Mouse (Mus musculus) cerebellum, adult 9-10 months (tissue): ENCODE results near the gene Hnrnpl.

ENCODE experiments used
- DNase-seq: peaks from one replicate; pipeline ENCODE4 v3.0.0; 2022

Gene Hnrnpl

GRCm38 (mm10) chr7:28791706-28792105 is 16.6 kb upstream of the Hnrnpl start:
- no peak for DNase-seq

- DNase-seq, result no peak
Observed at GRCm38 (mm10) chr7:28792391-28793185, 15.8 kb upstream of the Hnrnpl start.

- DNase-seq, result no peak
Observed at GRCm38 (mm10) chr7:28793834-28794233, 14.5 kb upstream of the Hnrnpl start.

- no peak for DNase-seq
Observed at GRCm38 (mm10) chr7:28794496-28794895, 13.8 kb upstream of the Hnrnpl start.

DNA sequence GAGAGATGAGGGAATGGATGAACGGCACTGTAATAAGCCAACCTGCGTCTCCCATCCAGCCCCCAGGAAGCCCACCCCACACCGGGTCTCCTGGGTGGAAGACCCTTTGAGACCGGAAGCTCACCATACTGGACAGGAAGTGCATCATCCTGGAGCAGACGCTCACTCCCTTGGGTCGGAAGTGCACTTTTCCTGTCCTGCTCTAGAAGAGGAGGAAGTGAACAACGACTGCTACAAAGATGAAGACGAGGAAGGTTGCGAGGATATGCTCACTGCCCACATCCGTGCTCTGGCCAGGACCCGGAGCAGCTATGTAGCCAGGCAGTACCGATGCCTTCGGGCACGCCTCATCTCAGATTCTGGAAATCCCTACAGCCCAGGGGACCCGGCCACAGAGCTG is 12.5 kb upstream of the Hnrnpl start:
- DNase-seq, result no peak

- peak; percentile 86 for DNase-seq
Observed at GRCm38 (mm10) chr7:28796562-28796975, 11.8 kb upstream of the Hnrnpl start.

GRCm38 (mm10) chr7:28799994-28800393 is 8.3 kb upstream of the Hnrnpl start:
- DNase-seq, result no peak

GRCm38 (mm10) chr7:28801451-28801850 is 6.9 kb upstream of the Hnrnpl start:
- no peak for DNase-seq

DNA sequence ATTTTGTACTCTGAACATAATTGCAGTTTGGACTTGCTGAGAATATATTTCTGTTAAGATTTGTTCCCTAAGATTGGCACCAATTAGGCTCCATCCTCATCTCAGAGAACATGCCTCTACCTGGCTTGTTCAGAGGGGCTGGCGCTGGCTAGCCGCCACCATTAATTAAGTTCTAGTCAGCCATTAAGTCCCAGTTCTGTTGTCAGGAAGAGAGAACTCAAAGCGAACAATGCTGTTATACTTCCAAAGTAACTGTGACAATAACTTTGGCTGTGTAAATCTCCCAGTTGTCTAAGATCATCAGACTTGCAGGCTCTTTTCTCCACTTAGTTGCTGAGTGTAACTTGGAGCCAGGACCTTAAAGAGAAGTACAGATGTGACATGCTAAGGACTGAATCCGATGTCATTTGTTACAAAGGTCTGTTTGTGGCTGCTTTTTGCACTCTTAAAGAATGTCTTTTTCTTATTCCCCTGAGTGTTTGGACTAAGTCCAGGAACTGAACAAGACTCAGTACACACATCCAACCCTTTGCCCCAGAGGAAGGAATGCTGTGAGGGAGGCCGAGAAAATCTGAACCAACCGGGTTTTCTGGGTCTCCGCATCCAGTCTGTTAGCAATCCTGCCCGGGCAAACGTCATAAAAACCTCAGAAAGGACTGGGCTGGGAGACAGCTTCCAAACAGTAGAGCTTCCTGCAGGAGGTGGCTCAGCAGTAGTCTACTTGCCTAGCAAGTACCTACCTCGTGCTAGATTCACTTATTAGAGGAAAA is 6.3 kb upstream of the Hnrnpl start:
- no peak for DNase-seq

DNA sequence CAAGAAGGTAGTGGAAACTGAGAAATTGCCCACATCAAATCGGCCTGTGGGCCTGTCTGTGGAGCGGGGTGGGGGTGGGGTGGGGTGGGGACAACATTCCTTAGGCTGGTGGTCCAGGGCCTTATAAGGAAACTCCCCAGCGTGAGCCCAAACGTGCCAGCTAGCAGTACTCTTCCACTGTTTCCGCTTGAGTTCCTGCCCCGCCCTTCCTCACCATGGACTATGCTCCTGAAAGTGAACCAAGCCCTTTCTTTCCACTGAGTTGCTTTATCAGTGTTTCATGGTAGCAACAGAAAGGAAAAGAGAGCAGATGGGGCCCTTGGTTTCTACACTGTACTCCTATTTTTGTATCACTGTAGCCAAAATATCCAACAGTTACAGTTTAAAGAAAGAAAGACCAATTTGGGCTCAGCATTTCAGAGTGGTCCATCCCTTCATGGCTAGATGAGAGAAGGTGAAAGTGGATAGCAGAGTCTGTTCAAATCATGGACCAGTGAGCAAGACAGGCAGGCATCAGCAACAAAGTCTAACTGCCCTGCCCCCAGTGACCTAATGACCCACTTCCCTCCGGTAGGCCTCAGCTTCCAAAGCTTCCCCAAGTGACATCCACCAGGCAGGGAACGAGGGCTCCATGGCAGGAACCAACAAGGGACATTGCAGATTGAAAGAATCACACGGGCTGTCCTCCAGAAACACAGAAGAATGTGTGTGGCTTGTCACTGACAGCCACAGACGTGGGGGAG is 5.3 kb upstream of the Hnrnpl start:
- no peak for DNase-seq

GRCm38 (mm10) chr7:28803756-28804155 is 4.6 kb upstream of the Hnrnpl start:
- no peak for DNase-seq

GRCm38 (mm10) chr7:28806869-28807268 is 1.5 kb upstream of the Hnrnpl start:
- DNase-seq, result no peak

- DNase-seq, result peak; percentile 67
Observed at GRCm38 (mm10) chr7:28807641-28808220, 610 bp upstream of the Hnrnpl start.

DNA sequence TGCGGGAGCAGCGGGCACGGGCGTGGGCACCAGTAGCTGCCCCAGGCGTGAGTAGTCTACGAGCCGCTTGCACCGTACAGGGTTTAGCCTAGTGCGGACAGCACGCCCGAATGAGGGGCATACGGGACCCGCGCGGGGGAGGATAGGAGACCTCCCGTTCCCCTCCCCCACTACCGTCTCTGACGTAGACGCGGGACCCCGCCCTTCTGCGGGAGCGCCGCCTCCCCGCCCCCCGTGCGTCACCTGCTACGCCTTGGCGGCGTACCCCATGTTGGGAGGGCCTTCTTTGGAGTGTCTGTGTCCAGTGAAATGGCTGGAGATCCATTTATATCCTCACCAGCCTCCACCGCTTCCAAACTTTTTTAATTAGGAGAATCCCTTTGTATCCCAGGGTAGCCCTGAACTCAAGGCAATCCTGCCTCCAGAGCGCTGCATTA is 634 bp downstream of the Hnrnpl start:
- peak; percentile 97 for DNase-seq

GRCm38 (mm10) chr7:28809401-28810089 is 1.2 kb downstream of the Hnrnpl start:
- DNase-seq, result peak; percentile 78

- DNase-seq, result peak; percentile 100
Observed at GRCm38 (mm10) chr7:28810107-28811066, 2.0 kb downstream of the Hnrnpl start.

DNA sequence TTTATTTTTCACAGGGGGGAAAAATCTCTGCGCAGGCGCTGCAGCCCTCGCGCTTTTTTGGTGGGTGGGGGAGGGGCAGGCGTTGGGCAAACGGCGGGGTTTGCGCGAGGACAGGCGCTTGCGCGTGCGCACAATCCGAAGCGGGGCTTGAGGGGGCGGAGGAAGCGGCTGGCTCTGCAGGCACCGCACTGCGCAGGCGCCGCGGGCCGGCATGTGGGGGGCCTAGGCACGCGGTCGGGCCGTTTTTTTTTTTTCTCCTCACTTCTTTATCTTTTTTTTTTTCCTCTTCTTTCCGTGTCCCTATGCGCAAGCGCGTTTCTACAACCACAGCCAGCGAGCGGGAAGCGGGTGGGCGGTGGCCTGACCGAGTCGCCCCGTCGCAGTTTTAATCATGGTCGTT is 2.9 kb downstream of the Hnrnpl start:
- DNase-seq, result peak; percentile 87

DNA sequence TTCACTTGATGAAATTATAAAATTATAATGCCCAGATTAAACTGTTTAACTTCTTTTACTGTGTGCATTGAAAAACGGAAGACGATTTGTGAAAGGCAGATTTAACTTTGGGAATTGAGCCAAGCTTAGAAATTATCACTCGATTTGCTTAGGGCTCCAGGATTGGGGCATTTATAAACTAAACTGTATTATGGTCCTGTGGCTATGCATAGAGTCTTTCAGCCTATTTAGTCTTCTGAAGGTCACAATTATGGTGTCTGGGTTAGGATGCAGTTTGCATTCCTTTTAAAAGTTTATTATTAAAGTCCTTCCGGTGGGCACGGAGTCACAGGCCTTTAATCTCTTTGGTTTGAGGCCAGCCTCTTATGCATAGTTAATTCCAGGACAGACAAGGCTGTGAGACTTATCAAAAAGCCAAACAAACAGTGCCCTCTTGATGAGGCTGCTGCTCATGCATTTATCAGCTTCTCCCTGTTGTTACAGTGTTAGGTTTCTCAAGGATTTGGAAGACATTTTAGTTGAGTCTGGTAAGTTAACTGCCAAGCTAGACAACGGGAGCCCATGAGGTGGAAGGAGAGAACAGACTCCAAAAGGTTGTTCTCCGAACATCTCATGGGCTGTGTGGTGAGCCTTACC is 3.4 kb downstream of the Hnrnpl start:
- peak; percentile 67 for DNase-seq

DNA sequence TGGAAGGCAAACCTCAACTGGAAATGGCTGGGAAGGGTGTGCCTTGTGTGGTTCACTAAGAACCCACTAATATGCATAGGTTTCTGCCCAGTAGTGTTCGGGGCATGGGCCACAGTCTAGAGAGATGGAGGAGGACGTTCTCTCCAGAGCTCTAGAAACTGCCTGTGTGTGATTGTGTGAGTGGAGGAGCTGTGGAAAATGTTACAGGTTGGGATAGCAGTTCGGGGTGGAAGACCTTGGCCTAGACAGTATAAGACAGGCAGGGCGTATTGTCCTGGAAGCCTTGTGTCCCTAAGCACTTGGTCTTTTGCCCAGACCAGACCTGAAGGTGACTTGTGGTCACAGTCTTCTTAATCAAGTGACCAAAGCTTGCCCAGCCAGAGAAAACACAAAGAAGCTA is 4.1 kb downstream of the Hnrnpl start:
- DNase-seq, result peak; percentile 62

DNA sequence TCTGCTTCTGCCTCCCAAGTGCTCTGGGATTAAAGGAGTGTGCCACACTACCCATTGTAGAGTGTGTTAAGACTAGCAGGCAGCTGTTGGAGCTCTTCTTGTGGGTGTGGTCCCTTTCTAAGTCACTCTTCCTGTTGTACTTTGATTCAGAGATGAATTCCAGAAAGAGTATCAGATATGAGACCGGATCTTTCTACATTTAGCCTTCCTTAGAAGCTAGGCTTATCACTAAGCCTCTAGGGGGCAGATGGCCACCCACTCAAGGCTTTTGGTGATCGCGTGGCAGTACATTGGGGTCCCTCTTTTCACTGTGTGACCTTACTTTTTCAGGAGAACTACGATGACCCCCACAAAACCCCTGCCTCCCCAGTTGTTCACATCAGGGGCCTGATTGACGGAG is 4.6 kb downstream of the Hnrnpl start:
- peak; percentile 49 for DNase-seq
